Mouse (Mus musculus): Measurements from ENCODE around the gene Ppp1r21.

The Ppp1r21 gene

GRCm38 (mm10) chr17:88530236-88530619 lies 310 bp downstream of the Ppp1r21 start:
- no peak for DNase-seq (ENCODE audit: low spot score)

GRCm38 (mm10) chr17:88530667-88531066 lies 749 bp downstream of the Ppp1r21 start:
- no peak for DNase-seq (ENCODE audit: low spot score)

- no peak for DNase-seq (ENCODE audit: low spot score)
Measured at GRCm38 (mm10) chr17:88531176-88531575, 1.3 kb downstream of the Ppp1r21 start.

GRCm38 (mm10) chr17:88537842-88538430 lies 8.0 kb downstream of the Ppp1r21 start:
- DNase-seq (ENCODE audit: low spot score), result no peak

GRCm38 (mm10) chr17:88542771-88543416 lies 13.0 kb downstream of the Ppp1r21 start:
- DNase-seq (ENCODE audit: low spot score), result no peak

GRCm38 (mm10) chr17:88543417-88543782 lies 13.5 kb downstream of the Ppp1r21 start:
- DNase-seq (ENCODE audit: low spot score), result no peak

- DNase-seq (ENCODE audit: low spot score), result no peak
Measured at GRCm38 (mm10) chr17:88545217-88545784, 15.4 kb downstream of the Ppp1r21 start.

GRCm38 (mm10) chr17:88546745-88547144 lies 16.8 kb downstream of the Ppp1r21 start:
- no peak for DNase-seq (ENCODE audit: low spot score)

GRCm38 (mm10) chr17:88549411-88550191 lies 19.7 kb downstream of the Ppp1r21 start:
- DNase-seq (ENCODE audit: low spot score), result no peak

GRCm38 (mm10) chr17:88550351-88550750 lies 20.4 kb downstream of the Ppp1r21 start:
- DNase-seq (ENCODE audit: low spot score), result no peak

GRCm38 (mm10) chr17:88550981-88551940 lies 21.3 kb downstream of the Ppp1r21 start:
- DNase-seq (ENCODE audit: low spot score), result no peak

- DNase-seq (ENCODE audit: low spot score), result no peak
Measured at GRCm38 (mm10) chr17:88552556-88552955, 22.6 kb downstream of the Ppp1r21 start.

- DNase-seq (ENCODE audit: low spot score), result no peak
Measured at GRCm38 (mm10) chr17:88553001-88553449, 23.1 kb downstream of the Ppp1r21 start.

GRCm38 (mm10) chr17:88553473-88554087 lies 23.7 kb downstream of the Ppp1r21 start:
- DNase-seq (ENCODE audit: low spot score), result no peak

GRCm38 (mm10) chr17:88556176-88556575 lies 26.3 kb downstream of the Ppp1r21 start:
- DNase-seq (ENCODE audit: low spot score), result no peak

GRCm38 (mm10) chr17:88556688-88557087 lies 26.8 kb downstream of the Ppp1r21 start:
- DNase-seq (ENCODE audit: low spot score), result no peak

- DNase-seq (ENCODE audit: low spot score), result peak; percentile 46
Measured at GRCm38 (mm10) chr17:88558168-88558842, 28.4 kb downstream of the Ppp1r21 start.

- no peak for DNase-seq (ENCODE audit: low spot score)
Measured at GRCm38 (mm10) chr17:88563611-88564010, 33.7 kb downstream of the Ppp1r21 start.

GRCm38 (mm10) chr17:88569807-88570540 lies 40.1 kb downstream of the Ppp1r21 start:
- DNase-seq (ENCODE audit: low spot score), result no peak

- no peak for DNase-seq (ENCODE audit: low spot score)
Measured at GRCm38 (mm10) chr17:88570784-88571183, 40.9 kb downstream of the Ppp1r21 start.
